Mouse (Mus musculus) heart, adult 18-20 months (tissue): ENCODE results near the gene Dnah10. TPM values are rescaled to one million over a fixed set of nuclear protein-coding genes. Genes with fewer than 3 reads are reported as not detected.

Source experiments
- DNase-seq, 2 experiments: peaks; one replicate each; pipeline ENCODE4 v3.0.0; 2021 to 2022; ENCODE audit warnings: mixed read lengths in 1 of 2
- total RNA-seq, 2 experiments: library from RNA; stranded (reverse); gene quantifications; 2 replicates each; pipeline ENCODE4 v1.2.3; 2021

Dnah10 gene
- total RNA-seq, 2 experiments from 2014 or later, result 0.02 to 0.26 TPM

DNA sequence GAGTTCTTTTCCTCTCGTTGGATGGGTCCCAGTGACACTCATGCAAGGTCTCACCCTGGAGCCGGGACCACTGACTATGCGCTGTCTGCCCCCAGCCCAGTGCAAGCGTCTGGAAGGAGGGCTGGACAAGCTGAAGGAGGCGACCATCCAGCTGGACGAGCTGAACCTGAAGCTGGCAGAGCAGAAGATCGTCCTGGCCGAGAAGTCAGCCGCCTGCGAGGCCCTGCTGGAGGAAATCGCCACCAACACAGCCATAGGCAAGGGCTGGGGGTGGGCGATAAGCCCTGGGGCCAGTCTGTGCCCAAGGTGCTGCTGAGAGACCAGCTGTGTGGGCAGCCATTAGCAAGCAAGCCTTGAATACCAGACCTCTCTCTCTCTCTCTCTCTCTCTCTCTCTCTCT is 87.6 kb downstream of the Dnah10 start:
- DNase-seq, result no peak

- no peak for DNase-seq
These were observed 89.9 kb downstream of the Dnah10 start for GRCm38 (mm10) chr5:124814797-124815196.

- no peak for DNase-seq
These were observed 92.2 kb downstream of the Dnah10 start for GRCm38 (mm10) chr5:124817050-124817449.

GRCm38 (mm10) chr5:124822128-124822894 is 97.4 kb downstream of the Dnah10 start:
- DNase-seq, result no peak

GRCm38 (mm10) chr5:124830331-124830730 is 105.4 kb downstream of the Dnah10 start:
- no peak for DNase-seq

DNA sequence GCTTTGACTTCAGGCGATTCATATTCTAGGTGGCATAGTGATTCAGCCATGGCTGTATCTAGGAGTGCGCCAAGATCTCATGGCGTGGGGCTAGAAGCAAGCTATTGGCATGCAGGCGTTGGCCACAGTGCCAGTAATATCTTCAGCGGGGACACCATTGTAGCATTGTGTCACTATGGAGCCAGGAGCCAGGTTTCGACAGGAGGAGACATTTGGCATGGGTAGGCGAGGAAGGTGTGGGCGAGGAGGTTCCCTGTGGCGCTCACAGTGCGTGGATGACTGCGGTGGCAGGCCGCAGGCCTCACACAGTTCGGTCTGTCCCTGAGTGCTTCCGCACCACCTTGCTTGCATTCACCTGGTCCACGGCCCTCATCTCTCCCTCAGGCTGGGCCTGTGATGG is 110.3 kb downstream of the Dnah10 start:
- no peak for DNase-seq

- DNase-seq, result no peak
These were observed 111.2 kb downstream of the Dnah10 start for GRCm38 (mm10) chr5:124836075-124836474.

DNA sequence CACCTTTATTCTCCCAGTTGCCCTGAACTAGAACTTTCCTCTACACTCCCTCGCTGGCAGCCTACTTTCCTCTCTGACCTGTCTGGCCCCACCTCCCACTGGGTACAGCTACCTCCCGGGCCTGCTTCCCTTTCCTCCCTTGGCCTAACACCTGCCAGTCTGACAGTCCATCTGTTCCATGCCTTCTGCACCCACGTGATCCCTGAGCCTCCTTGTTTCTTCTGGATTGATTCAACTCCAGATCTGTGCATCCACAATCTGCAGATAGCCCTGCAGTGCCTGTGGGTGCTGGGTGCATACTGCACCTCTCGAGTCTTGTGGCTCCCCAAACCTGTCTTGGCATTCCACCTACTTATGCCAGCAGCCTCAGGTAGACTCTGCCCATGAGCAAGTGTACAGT is 111.7 kb downstream of the Dnah10 start:
- DNase-seq, result no peak

DNA sequence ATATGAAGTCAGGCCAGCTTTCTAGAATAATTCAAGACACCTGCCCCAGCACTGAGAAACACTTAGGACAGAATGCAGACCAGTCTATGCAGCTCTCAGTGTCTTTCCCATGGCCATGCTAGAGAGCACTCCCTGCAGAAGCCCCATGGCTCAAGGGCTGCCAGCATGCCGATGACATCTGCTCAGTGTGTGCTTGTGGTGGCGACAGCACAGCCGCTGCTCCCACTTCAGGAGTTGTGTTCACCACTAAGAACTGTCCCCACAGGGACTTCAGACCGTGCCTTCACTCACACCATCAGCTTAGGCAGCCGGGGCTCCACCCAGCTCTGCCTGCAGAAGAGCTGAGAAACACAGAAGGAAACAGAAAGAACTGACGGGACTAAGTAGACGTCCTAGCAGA is 115.3 kb downstream of the Dnah10 start:
- no peak for DNase-seq

DNA sequence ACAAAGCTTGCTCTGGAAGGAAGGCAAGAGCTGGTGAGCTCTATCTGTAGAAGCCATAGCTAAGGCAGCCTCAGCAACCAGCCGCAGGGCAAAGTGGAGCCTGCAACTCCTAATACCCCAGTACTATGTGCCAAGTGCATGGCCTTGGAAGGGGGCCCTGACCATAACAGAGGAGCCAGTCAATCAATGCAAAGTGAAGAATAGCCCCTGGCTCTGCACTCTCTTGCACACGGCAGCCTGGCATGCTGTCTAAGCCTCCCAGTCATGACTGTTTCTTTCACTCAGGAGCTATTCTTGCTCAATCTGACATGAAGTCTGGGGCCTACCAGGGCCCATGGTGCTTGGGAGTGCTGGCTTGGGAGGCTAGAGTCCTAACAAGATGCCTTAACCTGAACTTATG is 115.8 kb downstream of the Dnah10 start:
- no peak for DNase-seq

DNA sequence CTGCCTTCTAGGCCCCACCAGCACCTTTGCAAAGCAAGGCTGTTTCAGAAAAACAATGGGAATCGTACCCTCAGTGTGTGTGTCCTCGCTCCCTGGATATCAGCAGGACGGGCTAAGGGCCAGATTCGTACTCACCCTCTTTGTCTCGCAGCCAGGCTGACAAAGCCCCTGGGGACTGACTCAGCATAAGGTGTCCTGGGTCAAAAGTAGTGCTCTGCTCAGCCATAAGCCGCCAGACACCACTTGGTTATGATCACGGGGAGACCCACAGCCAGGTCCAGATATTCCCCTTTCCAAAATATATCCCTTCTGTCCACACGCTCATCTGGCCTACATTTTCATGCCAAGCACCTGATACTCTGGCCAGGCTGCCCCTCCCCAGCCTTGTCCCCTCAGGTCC is 118.5 kb downstream of the Dnah10 start:
- peak; percentile 31 to 33 for DNase-seq

DNA sequence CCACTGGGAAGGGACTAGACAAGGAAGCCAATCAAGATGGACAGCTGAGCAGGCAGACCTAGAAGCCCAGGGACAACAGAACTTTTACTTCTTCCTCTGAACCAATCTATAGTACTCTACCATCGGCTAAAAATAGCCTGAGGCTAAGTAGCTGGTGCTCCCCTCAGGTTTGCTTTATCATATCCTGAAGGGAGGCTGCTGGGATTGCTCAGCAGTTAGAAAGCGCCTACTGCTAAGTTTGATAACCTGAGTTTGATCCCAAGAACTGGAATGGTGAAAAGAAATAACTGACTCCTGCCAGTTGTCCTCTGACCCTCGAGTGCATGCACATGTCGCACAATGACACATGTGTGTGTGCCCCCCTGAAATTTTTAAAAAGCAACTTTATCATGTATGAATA is 120.0 kb downstream of the Dnah10 start:
- no peak for DNase-seq

- DNase-seq, result no peak
These were observed 122.1 kb downstream of the Dnah10 start for GRCm38 (mm10) chr5:124847014-124847413.

- no peak for DNase-seq
These were observed 124.1 kb downstream of the Dnah10 start for GRCm38 (mm10) chr5:124848994-124849393.

DNA sequence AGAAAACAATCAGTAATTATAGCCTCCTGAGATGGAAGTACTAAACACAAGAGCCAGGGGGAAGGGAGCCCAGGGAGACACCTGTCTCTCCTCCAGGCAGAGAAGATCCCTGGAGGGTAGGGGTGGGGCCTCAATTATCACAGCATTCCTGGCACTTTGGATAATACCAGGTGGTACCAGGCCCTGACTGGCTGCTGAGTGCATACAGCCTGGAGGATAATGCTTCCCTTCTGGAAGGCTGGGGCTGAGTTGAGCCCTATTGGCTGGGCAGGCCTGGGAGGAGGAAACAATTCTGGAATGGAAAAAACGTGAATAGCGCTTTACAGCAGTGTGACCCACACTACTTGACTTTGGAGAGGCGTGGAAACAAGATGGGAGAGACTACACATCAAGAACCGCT is 126.7 kb downstream of the Dnah10 start:
- no peak for DNase-seq

- DNase-seq, result no peak
These were observed 127.4 kb downstream of the Dnah10 start for GRCm38 (mm10) chr5:124852294-124852693.

GRCm38 (mm10) chr5:124853079-124853478 is 128.2 kb downstream of the Dnah10 start:
- DNase-seq, result peak in 1 of 2 experiments; percentile 22

GRCm38 (mm10) chr5:124854202-124854601 is 129.3 kb downstream of the Dnah10 start:
- DNase-seq, result no peak

- DNase-seq, result no peak
These were observed 135.1 kb downstream of the Dnah10 start for GRCm38 (mm10) chr5:124860013-124860412.

DNA sequence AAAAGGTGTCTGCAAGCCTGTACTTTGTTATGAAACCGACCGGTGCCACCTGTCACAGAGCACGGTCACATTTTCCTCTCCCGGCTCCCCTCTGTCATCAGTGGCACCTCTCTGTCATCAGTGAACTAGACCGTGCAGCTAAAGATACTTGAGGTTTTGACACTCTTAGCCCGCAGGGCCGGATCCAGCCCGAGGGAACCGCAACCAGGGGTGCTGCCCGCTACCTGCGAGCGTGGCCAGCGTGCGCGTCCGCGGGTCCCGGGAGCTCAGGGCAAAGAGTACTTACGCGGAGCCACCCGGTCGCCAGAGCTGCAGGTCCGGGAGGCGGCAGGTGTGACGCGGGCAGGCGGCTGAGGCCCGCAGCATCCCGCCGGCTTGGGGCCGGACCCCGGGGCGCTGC is 136.6 kb downstream of the Dnah10 start:
- DNase-seq, result peak; percentile 10 to 32

- peak; percentile 97 to 98 for DNase-seq
These were observed 137.4 kb downstream of the Dnah10 start, which contains the start of the genes Ccdc92 and Zfp664 for GRCm38 (mm10) chr5:124862013-124862866. Ccdc92 (minus strand) TSS chr5:124862424. Zfp664 (plus strand) TSS chr5:124862691.

- peak in 1 of 2 experiments; percentile 34 for DNase-seq
These were observed 138.2 kb downstream of the Dnah10 start for GRCm38 (mm10) chr5:124862871-124863741.
